Mouse (Mus musculus): ENCODE results near the gene Lats1. TPM values are rescaled to one million over a fixed set of nuclear protein-coding genes. Genes with fewer than 3 reads are reported as not detected.

Lats1 gene
- total RNA-seq (2023), result 10 to 100 TPM; 42.4 to 42.9 TPM

DNA sequence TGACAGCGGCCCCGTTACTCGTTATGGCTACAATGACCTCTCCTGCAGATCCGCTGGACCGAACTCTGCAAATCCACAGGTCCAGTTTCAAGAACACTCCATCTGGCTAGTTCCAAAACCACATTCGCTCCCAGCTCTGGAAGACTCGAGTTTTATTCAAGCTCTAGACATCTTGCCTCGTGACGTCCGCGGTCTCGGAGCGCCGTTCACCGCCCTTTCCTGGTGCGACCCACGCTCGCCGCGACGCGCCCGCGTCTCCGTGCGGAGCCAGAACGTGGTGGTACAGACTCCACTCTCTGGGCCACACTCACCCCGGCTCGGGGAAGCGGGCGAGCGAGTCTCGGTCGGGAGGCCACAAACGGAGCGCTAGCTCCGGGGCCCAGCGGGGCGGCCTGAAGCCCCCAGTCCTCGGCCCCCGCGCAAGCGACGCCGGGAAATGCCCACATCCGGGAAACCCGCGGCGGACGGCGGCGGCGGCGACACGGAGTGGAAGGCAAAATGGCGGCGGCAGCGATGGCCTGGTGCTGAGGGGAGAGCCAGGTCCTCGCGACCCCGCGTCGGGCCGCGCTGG, at the start of gene Lats1, which contains the start of gene Pcmt1:
Lats1 (plus strand) TSS at position 484 of the 571 bp plus-strand sequence.
Pcmt1 (minus strand) TSS at position 406 of the 571 bp plus-strand sequence.

DNA sequence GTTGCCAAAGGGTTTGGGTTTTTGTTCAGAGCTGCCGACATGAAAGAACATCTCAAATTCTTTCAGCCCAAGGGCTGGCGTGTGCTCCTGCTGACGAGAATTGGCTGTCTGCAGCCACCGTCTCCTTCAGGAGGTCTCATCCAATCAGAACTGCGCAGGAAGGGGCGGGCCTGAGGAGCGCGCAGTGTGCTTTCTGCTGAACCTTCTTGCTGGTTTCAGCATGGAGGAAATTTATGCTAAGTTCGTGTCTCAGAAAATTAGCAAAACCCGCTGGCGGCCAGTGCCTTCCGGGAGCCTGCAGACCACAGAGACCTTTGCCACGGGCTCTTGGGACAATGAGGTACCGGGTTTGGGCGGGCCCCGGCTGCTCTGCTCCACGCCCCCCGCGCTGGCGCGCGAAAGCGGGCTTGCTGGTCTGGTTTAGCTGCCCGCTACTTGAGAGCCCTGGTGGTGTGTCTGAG, 13.6 kb upstream of the Lats1 start, which contains the start of gene Nup43:
Nup43 (plus strand) TSS at position 162 of the 461 bp plus-strand sequence.

DNA sequence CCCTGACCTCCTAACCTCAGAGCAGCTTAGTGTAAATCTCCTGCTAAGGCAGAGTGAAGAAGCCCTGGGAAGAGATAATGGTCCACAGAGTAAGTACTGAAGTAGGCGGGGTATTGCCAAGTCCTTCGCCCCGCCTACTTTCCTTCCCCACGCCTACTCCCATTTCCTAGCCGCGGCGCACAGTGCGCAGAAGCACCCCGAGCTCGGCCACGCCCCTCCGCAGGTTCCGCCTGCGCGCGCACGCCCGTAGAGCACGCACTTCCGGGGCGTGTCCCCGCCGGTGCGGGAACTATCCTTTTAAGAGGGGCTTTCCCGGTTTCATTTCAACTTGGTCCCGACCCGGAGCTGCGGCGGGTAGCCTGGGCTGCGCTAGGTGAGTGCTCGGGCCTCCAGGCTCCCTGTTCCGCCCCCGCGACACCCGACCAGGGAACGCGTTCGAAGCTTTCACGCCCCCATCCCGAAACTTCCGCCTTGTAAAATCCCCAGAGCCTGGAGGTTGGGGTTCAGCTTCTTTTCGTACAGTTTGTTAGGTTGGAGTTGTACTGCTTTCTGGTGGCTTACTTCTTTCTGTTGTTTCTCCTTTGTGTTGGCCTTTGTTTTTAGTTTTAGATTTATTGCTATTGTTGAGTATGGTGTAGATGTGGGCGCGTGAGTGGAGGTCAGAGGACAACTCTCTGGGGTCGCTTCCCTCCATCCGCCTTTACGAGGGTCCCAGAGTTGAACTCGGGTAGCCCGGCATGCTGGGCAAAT, 44.9 kb downstream of the Lats1 start, which contains the start of gene Katna1:
Katna1 (plus strand) TSS at position 250 of the 750 bp plus-strand sequence.

Other genes with a start within 250 kb of the Lats1 start
- 10 to 100 TPM; 14.3 to 15.7 TPM for gene Ulbp1, start 207.6 kb upstream of the Lats1 start, total RNA-seq (2023)
- gene Lrp11, start 91.4 kb upstream of the Lats1 start, total RNA-seq (2023), result 1 to 10 TPM; 1.1 to 1.5 TPM
- 10 to 100 TPM; 10.3 to 11.0 TPM for gene Nup43, start 13.7 kb upstream of the Lats1 start, total RNA-seq (2023)
- 10 to 100 TPM; 60.8 to 63.8 TPM for gene Pcmt1, start 78 bp upstream of the Lats1 start, total RNA-seq (2023)
- gene Katna1, start 44.8 kb downstream of the Lats1 start, total RNA-seq (2023), result 10 to 100 TPM; 53.1 to 62.0 TPM
- 10 to 100 TPM; 40.3 to 60.7 TPM for gene Ginm1, start 111.6 kb downstream of the Lats1 start, total RNA-seq (2023)
- 10 to 100 TPM; 71.0 to 71.6 TPM for gene Ppil4, start 111.7 kb downstream of the Lats1 start, total RNA-seq (2023)
- gene Zc3h12d, start 151.3 kb downstream of the Lats1 start, total RNA-seq (2023), result 10 to 100 TPM; 33.3 to 37.6 TPM

Data from T-cell, adult 66 days (primary cell).